Mouse (Mus musculus) spleen, postnatal 10 days (tissue): ENCODE results near the gene Tjap1.

Source experiments
- DNase-seq, 2 experiments: peaks; one replicate each; pipeline ENCODE4 v3.0.0; 2021 to 2022; ENCODE audit warnings: low spot score in 2 of 2

Gene Tjap1

DNA sequence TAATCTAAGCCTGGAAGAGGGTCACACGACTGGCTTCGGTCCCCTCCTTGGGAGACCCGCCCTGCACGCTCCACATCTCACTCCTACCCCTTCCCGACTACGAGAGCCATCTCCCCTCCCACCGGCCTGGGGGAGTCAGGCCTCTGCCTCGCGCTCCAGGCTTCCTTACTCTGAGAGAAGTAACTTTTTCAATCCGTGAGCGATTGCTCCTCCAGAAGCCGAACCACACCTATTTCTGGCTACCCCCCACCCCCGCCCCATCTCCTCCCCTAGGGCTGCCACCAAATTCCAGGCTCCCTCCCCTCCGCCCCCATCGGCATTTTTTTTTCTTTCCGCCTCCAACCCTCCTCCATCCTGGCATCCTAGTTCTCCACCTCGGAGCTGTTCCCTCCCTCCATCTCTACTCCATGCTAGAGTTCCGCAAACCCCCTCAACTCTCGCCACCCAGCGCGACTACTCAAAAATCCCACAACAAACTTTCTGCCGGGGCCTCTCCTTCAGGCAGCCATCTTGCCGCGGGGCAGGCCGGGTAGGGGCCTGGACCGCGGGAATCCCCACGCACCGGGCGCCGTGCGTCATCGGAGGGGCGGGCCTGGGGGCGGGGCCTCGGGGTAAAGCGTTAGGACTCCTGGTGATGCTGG lies at the start of gene Tjap1:
TSS of gene Tjap1 (minus strand) at position 544 of the 641 bp plus-strand sequence.
- DNase-seq = peak; percentile 71 to 87

DNA sequence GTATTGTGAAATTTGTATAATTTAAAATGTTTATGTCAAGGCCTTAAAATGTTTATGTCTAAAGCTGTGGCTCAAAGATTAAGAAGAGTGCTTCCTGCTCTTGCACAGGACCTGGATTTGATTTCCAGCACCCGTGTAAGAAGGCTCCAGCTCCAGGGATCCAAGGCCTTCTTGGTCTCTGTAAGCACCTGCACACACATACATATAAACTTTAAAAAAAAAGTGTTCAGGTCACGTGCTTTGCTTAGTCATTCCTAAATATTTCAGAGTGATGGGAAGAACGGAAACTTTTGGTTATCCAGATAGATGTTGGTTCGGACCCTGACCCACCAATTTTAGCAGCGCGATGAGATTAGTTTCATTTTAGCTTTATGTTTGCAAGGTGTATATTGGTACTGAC lies 45.9 kb upstream of the Tjap1 start:
- DNase-seq = no peak

DNA sequence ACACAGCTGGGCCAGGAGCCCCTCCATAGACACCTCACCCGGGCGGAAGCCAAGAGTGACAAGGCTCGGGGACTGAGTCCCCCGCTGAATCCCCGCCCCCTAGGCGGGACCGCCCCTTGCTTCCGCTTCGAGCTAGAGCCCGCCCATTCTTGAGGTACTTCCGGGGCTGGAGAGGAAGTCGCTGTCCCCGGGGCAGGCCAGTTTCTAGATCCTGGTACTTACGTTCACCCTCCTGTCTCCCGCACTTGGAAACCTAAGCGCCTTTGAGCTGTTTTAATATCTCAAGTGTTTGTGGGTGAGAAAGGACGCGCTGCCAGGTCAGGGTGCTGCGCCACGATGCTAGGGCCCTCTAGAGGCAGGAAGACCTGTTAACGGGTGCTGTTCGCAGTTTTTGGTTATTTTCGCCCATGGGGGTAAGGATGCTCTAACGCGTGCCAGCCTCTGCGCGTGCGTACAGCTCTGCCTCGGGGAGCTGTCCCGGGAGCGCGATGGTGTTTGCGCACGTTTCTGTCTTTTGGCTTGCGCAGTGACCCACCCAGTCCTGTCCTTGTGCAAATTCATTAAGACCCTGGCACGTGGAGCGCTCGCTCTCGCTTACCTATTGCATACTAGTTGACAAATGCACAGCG lies 45.2 kb upstream of the Tjap1 start, which contains the start of gene Abcc10:
TSS of gene Abcc10 (minus strand) at position 447 of the 629 bp plus-strand sequence.
- peak; percentile 89 to 96 for DNase-seq

GRCm38 (mm10) chr17:46327413-46327905 lies 44.6 kb upstream of the Tjap1 start:
- no peak for DNase-seq

DNA sequence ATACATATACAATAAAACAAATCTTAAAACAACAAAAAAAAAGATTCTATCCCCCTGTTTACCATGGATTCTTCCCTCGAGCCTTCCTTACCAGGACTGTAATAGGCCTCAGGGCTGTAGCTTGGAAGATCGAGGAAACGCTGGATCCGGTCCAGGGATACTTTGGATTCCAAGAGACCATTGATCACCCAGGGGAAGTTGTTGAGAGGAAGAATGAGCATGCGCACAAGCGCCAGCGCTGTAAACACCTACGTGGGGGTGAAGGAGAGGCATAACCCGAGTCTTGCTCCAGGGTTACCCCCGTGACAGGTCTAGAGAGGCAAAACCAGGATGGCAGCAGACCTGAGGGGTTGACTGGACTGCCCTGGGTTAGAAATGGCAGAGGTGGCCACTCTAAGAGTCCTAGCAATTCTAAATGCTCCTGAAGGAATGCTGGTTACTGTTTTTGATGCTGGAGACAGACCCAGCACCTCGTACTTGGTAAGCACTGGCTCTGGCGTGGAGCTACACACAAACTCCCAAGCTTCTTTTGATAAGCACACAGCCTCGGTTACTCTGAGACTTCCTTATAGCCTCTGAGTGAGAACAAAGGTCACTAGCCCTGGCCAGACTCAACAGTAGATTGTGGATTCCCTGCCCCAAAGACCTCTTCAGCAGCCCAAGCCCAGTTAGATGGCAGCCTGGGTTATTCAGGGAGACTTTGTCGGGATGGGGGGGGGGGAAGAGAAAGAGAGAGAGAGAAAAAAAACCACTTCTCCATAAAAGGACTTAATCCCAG lies 39.4 kb upstream of the Tjap1 start:
- DNase-seq = no peak

DNA sequence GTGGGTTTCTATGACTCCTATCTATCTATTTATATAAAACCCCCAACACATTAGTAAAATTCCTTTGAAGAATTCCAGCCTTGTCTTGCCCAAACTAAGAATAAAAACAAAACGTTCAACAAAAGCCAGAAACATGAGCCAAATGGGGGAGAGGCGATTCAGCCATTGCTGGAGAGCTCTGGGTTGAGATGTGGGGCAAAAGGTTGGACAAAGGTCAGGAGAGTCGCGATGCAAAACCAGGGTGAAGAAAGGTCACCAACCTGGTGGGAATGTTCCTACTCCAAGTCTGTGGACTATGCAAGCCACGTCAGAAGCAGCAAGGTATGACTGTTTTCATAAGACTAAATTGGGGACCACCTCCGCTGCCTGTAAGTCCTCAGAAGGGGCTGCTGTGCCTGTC lies 37.7 kb upstream of the Tjap1 start:
- no peak for DNase-seq

DNA sequence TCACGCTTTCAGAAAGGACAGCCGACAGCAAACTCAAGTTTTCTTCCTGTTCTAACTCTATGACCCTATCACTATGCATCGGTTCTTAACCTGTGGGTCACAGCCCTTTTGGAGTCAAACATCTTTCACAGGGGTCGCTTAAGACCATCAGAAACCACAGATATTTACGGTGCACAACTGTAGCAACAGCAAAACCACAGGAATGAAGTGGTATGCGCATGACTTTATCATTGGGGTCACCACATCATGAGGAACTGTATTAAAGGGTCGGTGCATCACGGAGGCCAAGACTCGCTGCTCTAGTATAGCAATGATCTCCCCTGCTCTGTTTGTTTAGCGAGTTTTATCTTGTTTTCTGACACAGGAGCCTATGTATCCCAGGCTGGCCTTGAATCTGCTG lies 33.0 kb upstream of the Tjap1 start:
- no peak for DNase-seq

GRCm38 (mm10) chr17:46313135-46313715 lies 30.4 kb upstream of the Tjap1 start:
- DNase-seq = no peak

GRCm38 (mm10) chr17:46310515-46310914 lies 27.7 kb upstream of the Tjap1 start:
- DNase-seq = no peak

DNA sequence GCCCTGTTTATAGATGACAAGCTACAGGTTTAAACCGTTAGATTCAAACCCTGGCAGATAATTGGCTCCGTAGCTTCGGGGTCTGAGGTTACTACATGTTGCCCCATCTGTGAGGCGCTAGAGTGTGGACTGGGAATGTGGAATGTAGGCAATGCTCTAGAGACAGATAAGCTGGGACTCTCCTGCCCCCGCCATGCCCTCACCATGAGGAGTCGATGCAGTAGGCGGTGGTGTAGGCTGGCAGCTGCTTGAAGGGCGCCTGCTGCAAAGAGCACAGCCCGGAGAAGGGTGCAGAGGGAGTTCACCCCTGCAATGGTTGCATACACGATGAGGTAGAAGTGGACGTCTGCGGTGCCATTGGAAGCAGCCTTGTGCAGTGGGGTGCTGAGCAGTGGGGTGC lies 27.0 kb upstream of the Tjap1 start:
- DNase-seq = no peak

GRCm38 (mm10) chr17:46306956-46307355 lies 24.1 kb upstream of the Tjap1 start:
- no peak for DNase-seq

GRCm38 (mm10) chr17:46304184-46304583 lies 21.4 kb upstream of the Tjap1 start:
- DNase-seq = no peak

DNA sequence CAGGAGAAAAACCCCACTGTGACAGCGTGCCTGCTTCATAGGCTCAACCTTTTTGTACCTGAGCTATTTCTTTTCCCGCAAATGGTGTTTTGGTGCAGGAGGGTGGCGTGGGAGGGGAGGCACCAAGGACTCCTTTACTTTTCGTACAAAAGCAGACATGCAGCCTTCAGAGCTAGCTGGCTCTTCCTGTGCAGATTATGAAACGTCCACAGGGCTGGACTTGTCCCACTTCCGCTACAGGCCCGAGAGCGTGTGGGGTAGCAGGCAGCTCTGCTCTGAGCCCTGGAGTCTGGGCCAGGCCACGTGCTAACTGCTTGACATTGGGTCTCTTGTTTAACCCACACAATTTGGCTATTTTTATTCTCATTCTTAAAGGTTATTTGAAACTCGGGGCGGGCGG lies 19.1 kb upstream of the Tjap1 start:
- DNase-seq = no peak

DNA sequence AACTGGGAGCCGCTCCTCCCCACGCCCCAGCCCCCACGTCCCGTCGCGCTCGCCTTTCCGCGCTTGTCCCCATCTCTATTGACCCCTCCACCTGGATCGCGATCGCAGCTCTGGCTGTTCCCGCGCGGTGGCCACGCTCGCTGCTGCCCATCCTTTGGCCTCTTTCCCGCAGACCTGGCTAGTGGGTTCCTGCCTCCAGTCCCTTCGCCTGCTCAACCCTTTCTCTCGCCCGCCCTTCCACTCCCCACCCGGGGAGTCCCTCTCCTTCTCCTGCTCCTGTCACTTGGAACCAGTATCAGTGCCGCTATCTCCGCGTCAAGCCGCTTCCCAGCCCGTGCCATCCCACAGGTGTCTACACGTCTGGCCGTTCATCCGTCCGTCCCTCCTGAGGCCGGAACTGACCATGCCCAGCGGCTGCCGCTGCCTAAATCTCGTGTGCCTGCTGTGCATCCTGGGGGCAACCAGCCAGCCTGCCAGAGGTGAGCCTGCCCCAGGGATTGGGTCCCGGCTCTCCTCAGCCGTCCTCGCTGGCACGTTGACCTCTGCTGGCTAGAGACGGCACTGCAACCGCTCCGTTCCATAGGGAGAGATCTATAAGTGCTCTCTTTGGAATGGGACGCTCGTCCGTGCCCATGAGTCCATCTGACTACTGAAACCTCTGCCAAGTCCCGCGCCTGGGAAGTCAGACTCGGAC lies 15.5 kb upstream of the Tjap1 start:
- DNase-seq = peak; percentile 63 to 82

- no peak for DNase-seq
Observed at GRCm38 (mm10) chr17:46297364-46298219, 14.8 kb upstream of the Tjap1 start, which contains the start of gene Dlk2. Dlk2 (plus strand) TSS chr17:46297421.

GRCm38 (mm10) chr17:46297028-46297363 lies 14.2 kb upstream of the Tjap1 start:
- DNase-seq = no peak

DNA sequence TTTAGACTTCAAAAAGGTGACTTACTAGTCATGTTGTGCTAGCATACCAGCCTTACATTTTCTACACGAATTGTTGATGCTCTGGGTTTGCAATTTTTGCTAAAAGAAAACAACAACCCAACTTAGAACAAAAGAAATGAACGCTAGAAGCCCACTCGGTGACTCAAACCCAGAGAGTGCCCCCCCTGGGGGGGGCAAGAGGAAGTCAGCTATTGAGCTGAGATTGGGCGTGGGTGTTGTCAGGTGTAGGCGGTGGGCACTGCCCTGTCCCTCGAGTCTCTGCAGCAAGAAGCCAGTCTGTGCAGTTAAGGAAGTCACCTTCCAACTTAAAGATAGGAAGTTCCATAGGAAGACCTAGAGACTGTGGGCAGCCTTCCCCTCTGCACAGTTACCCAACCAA lies 13.8 kb upstream of the Tjap1 start:
- DNase-seq = no peak

DNA sequence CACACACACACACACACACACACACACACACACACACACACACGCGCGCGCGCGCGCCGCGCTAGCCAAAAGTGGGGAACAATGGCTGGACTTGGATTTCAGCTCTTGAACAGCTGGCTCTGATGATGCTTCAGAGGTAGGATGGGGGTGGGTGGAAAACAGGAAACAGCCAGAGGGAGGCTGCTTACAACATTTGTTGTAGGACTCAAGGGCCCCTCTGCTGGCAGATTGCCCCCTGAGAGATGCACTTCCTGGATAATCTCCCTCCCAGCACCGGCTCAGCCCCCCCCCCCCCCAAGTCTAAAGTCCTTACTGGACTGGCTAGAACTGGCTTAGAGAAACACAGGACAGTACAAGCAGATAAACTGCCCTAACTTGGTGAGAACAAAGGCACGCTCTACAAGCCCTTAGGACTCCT lies 4.9 kb upstream of the Tjap1 start:
- DNase-seq = no peak

GRCm38 (mm10) chr17:46285407-46285806 lies 2.6 kb upstream of the Tjap1 start:
- DNase-seq = no peak

DNA sequence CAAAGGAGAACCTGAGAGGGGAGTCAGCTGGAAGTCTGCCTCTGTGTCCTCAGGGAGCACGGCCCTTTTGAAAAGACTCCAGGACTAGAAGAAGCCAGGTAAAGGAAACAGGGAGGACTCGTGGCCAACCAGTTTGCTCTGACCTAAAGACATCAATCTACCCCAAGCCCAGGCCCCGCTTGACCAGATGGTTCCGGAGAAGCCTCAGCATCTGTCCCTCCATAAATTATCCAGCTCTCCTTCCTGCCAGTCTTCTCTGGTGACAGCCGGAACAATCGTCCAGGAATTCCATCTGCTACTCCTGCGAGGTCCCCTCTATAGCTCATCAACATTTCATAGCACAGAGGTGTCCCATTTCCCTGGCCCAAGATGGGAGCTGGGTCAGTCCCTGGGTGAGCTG lies 1.8 kb upstream of the Tjap1 start:
- no peak for DNase-seq

GRCm38 (mm10) chr17:46283911-46284310 lies 1.1 kb upstream of the Tjap1 start:
- no peak for DNase-seq
